Mouse (Mus musculus) left cerebral cortex, adult 8-10 months (tissue): ENCODE data around the gene Crat. TPM values are rescaled to one million over a fixed set of nuclear protein-coding genes. Genes with fewer than 3 reads are reported as not detected.

Experiments
- DNase-seq, 2 experiments: peaks; one replicate each; pipeline ENCODE4 v3.0.0; 2022; ENCODE audit warnings: low spot score in 2 of 2
- total RNA-seq, 4 experiments: library from RNA; stranded (reverse); gene quantifications; 2 replicates each; pipeline ENCODE4 v1.2.4; 2022

Crat gene
- 10 to 100 TPM; 52.0 to 65.8 (median 62.6) TPM for total RNA-seq

- DNase-seq = peak; percentile 85 to 96
These were observed at the start of gene Crat for GRCm38 (mm10) chr2:30415157-30415935. Gene Crat, minus strand, starts transcription at chr2:30415813.

GRCm38 (mm10) chr2:30464411-30464810 is 48.8 kb upstream of the Crat start:
- no peak for DNase-seq

- peak in 1 of 2 experiments; percentile 81 for DNase-seq
These were observed 48.3 kb upstream of the Crat start for GRCm38 (mm10) chr2:30463904-30464330.

DNA sequence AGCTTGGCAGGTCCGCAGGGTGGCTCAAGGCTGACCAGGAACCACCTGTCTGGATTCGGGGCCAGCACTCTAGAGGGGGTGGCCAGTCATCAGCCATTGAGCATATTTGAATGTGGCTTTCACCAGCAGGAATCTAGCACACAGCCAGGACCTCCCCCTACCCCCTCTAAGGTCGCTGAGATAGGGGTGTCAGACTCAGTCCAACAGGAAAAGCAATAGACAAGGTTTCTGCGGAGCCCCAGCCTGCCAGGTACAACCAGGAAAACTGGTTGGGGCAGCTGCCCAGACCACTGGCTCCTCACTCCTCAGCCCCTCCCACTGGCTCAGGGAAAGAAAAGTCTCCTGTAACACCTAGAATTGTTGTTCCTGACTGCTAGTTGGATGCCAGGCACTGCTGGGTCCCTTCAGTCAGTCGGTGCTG is 47.7 kb upstream of the Crat start:
- no peak for DNase-seq

DNA sequence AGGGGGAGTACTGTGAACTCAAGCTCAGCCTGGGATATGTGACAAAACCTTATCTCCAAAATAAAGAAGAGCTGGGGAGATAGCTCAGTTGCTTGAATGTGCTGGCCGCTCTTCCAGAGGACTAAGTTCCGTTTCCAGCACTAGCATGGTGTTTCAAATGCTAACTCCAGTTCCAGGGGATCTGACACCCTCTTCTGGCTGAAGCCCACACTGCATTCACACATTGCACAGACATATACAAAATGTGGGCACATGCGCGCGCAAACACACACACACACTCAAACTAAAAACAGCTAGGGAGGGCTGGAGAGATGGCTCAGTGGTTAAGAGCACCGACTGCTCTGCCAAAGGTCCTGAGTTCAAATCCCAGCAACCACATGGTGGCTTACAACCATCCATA is 43.6 kb upstream of the Crat start:
- DNase-seq = no peak

- DNase-seq = no peak
These were observed 42.7 kb upstream of the Crat start for GRCm38 (mm10) chr2:30458349-30458748.

DNA sequence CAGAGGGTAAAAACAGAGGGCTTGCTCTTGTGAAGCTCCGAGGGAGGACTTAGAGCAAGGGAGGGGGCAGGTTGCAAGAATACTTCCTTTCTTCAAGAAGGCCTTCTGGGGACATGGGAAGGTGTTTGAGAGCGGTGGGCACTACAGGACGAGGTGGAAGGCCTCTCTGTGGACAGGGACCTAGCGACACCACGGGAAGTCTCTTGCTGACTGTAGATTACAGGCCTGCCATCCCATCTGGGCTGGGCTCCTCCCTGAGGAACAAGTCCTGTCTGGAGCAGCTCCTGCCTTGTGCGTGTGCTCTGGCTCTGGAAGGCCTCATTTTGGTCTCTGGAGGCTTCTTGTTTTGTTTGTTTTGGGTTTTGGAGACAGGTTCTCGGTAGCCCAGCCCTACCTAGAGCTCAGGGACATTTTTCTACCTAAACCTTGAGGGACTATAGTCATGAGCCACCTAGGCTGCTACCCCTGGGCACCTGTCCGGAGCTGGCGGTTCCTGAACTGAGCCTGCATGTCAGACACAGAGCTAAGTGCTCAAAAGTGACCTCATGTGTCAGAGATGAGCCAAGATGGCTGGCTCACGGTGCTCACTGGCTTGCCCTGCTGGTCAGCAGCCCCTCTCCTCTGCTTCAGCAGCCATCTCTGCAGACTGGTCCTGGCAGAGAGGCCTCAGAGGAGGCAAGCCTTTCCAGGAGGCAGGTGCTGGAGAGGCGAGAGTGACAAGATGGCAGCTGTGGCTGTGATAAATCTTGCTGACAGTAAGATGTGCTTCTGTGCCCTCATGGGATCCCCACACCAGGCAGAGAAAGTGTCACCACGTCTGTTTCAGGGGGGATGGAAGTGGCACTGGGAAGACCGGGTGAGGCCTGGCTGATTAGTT is 40.7 kb upstream of the Crat start:
- no peak for DNase-seq

DNA sequence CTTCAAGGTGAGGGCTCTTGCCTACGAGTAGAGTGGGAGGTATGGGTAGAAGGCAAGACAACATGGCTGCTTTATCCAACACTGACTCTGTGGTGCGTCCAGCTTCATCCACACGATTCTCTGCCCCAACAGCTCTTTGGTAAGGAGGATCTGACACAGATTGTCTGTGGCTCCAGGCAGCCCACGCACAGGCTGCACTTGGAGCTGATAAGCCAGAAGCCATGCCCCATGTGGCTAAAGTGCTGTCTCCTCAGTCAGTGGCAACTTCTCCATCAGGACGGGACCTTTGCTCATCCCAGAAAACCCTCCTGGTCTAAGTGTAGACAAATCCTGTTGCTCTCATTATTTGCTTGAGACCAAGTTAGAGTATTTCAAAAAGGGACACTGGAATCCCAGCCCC is 39.0 kb upstream of the Crat start:
- no peak for DNase-seq

DNA sequence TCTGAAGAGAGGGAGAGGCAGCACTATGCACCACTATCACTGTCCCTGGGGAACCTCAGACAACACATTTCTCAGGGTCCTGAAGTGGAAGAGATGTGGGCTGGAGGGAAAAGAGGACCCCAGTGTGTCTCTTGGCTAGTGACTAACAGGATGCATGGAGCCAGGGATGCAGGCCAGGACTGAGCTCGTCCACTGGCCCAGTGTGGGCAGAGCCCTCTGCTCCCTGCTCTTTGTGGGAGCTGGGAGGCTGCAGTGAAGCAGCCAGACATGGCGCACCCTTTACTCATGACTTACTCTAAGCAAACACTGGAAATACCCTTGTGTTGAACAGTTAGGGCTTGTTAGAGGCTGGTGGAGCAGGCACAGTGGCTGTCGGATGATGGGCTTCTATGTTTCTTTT is 38.0 kb upstream of the Crat start:
- DNase-seq = no peak

- no peak for DNase-seq
These were observed 35.9 kb upstream of the Crat start for GRCm38 (mm10) chr2:30451525-30451924.

DNA sequence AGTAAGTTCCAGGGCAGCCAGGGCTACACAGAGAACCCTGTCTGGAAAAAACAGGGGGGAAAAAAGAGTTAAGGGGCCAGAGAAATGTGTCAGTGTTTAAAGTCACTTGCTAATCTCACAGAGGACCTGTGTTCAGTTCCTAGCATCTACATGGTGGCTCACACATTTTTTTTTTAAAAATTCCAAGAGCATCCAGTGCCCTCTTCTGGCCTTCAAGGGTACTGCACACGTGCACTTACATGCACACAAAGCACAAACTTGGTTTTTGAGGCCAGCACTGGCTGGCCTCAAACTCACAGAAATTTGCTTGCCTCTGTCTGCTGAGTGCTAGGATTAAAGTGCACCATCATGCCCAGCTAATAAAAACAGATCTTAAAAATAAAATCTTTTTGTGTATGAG is 34.9 kb upstream of the Crat start:
- no peak for DNase-seq

DNA sequence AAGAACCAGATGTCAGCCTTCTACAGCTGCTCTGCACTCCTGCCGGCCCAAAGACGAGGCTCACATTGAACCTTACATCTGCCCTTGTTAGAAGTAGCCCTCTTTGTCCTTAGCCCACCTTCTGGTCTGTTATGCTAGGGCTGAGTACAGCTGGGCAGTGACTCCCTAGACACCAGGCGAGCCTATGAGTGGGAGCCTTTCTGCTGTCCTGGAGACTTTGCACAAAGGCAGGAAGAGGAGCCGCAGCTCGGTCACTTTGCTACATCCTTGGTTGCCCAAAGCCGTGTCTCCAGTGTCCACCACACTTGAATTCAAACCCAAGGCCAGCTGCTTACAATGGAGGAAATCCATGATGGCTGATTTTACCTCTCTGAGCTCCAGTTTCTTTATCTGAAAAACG is 32.8 kb upstream of the Crat start:
- no peak for DNase-seq

DNA sequence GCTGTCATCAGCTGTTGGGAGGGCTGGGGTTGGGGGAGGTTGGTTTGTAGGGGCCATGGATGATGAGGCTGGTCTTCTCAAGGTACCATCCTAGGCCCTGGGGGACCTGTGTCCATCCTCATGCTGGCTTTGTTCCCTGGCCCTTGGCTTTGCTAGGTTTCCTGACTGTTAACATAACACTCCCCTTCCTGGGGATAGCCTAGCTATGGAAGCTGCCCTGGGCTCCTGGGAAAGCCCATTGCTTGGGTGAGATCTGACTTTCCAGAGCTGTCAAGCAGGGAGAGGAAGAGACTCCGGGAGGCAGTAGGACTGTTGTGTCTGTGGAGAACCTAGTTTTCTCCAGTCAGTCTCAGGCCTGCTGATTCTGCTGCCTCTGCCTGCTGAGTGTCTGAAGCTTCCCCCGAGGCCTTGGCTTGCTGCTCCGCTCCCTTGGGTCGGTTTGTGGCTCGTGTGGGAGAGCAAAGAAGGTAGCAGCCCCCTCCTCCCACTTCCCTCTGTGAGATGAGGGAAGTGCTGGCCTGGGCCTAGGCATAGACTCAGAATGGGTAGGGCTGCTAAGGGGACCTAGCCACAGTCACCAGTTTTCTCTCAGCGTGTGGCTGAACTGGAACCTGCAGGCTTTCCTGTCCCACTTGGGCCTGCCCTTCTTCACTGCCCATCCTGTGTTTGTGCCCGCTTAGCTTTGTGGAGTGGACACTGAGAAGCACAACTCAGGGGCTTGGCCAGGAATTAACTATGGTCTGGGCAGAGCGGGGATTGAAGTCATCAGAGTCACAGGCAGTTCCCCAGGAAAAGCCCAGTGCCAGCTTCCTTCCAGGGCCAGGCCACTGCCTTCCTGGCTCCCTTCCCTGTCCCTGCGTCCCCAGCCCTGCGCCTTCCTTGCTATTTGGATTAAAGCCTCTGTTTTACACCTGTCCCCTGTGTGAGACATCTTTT is 31.5 kb upstream of the Crat start:
- DNase-seq = no peak

DNA sequence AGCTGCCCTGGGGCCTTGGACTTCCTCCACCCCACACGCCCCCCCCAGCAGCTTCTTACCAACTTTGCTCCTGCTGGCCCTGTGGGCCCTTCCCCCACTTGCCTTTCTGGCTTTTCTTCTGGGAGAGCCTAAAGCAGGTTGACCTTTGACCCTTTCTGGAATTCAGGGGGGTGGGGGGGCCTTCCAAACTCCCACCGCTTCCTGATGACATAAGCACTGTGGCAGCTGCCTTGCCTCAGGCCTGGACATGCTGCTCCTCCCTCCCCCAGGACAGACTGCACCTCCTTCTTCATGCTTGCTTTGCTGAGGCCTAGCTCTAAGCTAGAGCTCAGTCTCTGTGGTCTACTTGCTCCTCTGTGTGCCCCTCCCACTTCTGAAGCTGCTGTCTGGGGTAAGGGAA is 29.7 kb upstream of the Crat start:
- DNase-seq = no peak

GRCm38 (mm10) chr2:30444450-30444849 is 28.8 kb upstream of the Crat start:
- no peak for DNase-seq

- no peak for DNase-seq
These were observed 28.4 kb upstream of the Crat start for GRCm38 (mm10) chr2:30444006-30444405.

GRCm38 (mm10) chr2:30443281-30443680 is 27.7 kb upstream of the Crat start:
- DNase-seq = no peak

DNA sequence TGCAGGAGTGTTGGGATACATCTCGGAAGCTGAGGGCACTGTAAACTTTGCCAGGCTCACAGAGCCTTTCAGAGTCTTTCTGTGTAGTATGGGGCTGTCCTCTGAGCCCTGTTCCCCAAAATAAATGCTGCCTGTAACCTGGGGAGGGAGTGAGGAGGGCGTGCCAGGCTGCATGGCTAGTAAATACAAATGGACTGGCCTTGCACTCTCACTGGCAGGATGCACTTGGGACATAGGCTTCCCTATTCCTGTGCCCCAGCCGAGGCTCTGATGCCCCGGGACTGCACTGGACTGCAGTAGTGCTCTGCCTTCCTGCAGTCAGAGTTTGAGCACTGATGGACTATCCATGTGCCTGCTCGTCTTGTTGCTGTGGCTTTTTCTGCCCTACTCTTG is 26.9 kb upstream of the Crat start:
- DNase-seq = no peak

GRCm38 (mm10) chr2:30441518-30442497 is 26.2 kb upstream of the Crat start:
- DNase-seq = peak; percentile 54 to 84
